Mouse (Mus musculus) limb, embryonic 12.5 days (tissue): Measurements from ENCODE around the gene Hc. TPM values are rescaled to one million over a fixed set of nuclear protein-coding genes. Genes with fewer than 3 reads are reported as not detected.

ENCODE experiments used
- ATAC-seq: fragments of 200-750 bp; cut with Nextera tagmentation; 2 replicates; pipeline ENCODE4 v1.8.0; 2017; ENCODE audit warnings: low read depth, moderate TSS enrichment; ENCODE audit not compliant: insufficient number of reproducible peaks, insufficient read depth, low FRiP score, low TSS enrichment
- H3K27ac ChIP-seq: fragments of 300-500 bp; sonication (generic); 2 replicates; pipeline ENCODE4 v1.5.1; 2016; ENCODE audit warnings: mild to moderate bottlenecking, moderate library complexity
- H3K27me3 ChIP-seq: fragments of 300-500 bp; sonication (generic); 2 replicates; pipeline ENCODE4 v1.6.1; 2016; ENCODE audit warnings: mild to moderate bottlenecking, moderate library complexity
- H3K36me3 ChIP-seq: fragments of 300-500 bp; sonication (generic); 2 replicates; pipeline ENCODE4 v1.6.1; 2016; ENCODE audit warnings: mild to moderate bottlenecking, moderate library complexity
- H3K4me1 ChIP-seq: fragments of 300-500 bp; sonication (generic); replicated peaks from 2 replicates; pipeline ENCODE4 v1.6.1; 2016
- H3K4me2 ChIP-seq: fragments of 300-500 bp; sonication (generic); 2 replicates; pipeline ENCODE4 v1.6.1; 2016; ENCODE audit warnings: mild to moderate bottlenecking, moderate library complexity
- H3K4me3 ChIP-seq: fragments of 300-500 bp; sonication (generic); replicated peaks from 2 replicates; pipeline ENCODE4 v1.5.1; 2016; ENCODE audit warnings: mild to moderate bottlenecking
- H3K9ac ChIP-seq: fragments of 300-500 bp; sonication (generic); replicated peaks from 2 replicates; pipeline ENCODE4 v1.6.1; 2016; ENCODE audit warnings: mild to moderate bottlenecking, moderate library complexity
- H3K9me3 ChIP-seq: fragments of 300-500 bp; sonication (generic); 2 replicates; pipeline ENCODE4 v1.6.1; 2016; ENCODE audit warnings: mild to moderate bottlenecking, moderate library complexity
- WGBS: fragments of 180-500 bp; shearing (Covaris S2); methylation state at CpG from one replicate; pipeline ENCODE4 v1.1.7; 2016; 5-methylcytosine and 5-hydroxymethylcytosine counted together
- polyA plus RNA-seq: library from polyadenylated mRNA; unstranded; fragments of >200 nt; fragmentation: Nextera tagmentation; extraction: Ambion mirVana; gene quantifications from 2 replicates; pipeline ENCODE4 v1.2.1, GENCODE M21; 2016

The Hc gene
- polyA plus RNA-seq, 1 experiment from 2014 or later = not detected

- Histone ChIP-seq H3K4me3 (no peak overlapping the region), H3K9me3 (no peaks in the 10 kb centered on the region), H3K9ac (no peak overlapping the region), H3K27me3 (no peaks in the 10 kb centered on the region), H3K4me1 (peaks cover 16% of the 10 kb centered on the region), H3K36me3 (no peaks in the 10 kb centered on the region), H3K4me2 (no peak overlapping the region), H3K27ac (no peak overlapping the region)
- WGBS = 13% methylated on average over 9 of the region's 9 CpGs
- ATAC-seq = no peak
These were observed 68.2 kb downstream of the Hc start for GRCm38 (mm10) chr2:34992729-34993695.

DNA sequence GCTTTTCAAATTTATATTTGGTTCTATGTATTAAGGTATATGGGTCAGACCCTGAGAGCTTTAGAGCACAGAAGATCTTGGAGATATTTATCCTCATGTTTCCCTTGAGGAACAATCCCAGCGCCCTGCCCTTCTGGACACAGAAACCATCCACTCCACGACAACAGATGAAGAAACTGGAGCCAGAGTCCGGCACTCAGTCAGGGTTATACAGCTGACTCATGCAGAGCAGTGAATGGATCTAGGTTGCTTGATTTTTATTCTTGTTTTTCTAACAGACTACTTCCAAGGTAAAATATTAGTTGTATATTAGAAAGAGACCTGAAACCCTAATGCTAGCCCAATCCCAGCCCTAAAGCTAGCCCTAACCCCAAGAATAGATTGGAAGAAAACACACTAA is 69.3 kb downstream of the Hc start:
- H3K4me3 ChIP-seq = no peak overlapping the region
- no peaks in the 10 kb centered on the region for H3K9me3 ChIP-seq
- no peak overlapping the region for H3K9ac ChIP-seq
- no peak overlapping the region for H3K27ac ChIP-seq
- no peak overlapping the region for H3K4me2 ChIP-seq
- ATAC-seq = no peak
- H3K4me1 ChIP-seq = peaks cover 16% of the 10 kb centered on the region
- 84% methylated on average over 3 of the region's 3 CpGs for WGBS
- no peaks in the 10 kb centered on the region for H3K36me3 ChIP-seq
- no peaks in the 10 kb centered on the region for H3K27me3 ChIP-seq

- WGBS = 79% methylated on average over 1 of the region's 1 CpGs
- no peaks in the 10 kb centered on the region for H3K9me3 ChIP-seq
These were observed 71.5 kb downstream of the Hc start for GRCm38 (mm10) chr2:34989749-34990148.

GRCm38 (mm10) chr2:34987595-34987994 is 73.6 kb downstream of the Hc start:
- WGBS = 66% methylated on average over 1 of the region's 1 CpGs
- Histone ChIP-seq H3K4me1 (peaks cover 13% of the 10 kb centered on the region), H3K36me3 (no peaks in the 10 kb centered on the region), H3K4me2 (no peak overlapping the region), H3K27ac (no peak overlapping the region), H3K27me3 (no peaks in the 10 kb centered on the region), H3K9me3 (no peaks in the 10 kb centered on the region), H3K9ac (no peak overlapping the region), H3K4me3 (no peak overlapping the region)
- no peak for ATAC-seq

More at GRCm38 (mm10) chr2:34989749-34990148, 71.5 kb downstream of the Hc start:
- no peak overlapping the region for H3K9ac ChIP-seq
- no peaks in the 10 kb centered on the region for H3K27me3 ChIP-seq
- H3K27ac ChIP-seq = no peak overlapping the region
- no peak for ATAC-seq
- no peak overlapping the region for H3K4me3 ChIP-seq
- no peak overlapping the region for H3K4me2 ChIP-seq
- H3K36me3 ChIP-seq = no peaks in the 10 kb centered on the region
- peaks cover 16% of the 10 kb centered on the region for H3K4me1 ChIP-seq

DNA sequence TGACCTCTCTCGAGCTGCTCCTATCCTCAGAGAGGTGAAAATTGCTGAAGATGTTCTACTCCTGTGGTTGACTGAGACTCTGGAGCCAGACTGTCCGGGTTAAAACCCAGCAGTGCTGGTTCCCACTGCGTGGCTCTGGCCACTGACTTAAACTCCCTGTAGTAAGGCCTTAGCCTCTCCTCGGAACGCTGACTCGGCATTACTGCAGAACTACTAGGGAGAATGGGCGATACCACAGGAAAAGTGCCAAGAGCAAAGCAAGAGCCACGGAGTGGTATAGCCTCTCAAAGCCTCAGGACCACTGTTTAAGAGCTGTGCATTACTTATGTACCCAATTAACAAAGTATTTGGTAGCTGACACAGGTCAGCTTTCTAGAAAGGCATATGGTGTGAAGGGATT is 76.4 kb downstream of the Hc start:
- Histone ChIP-seq H3K27me3 (peaks cover 3% of the 10 kb centered on the region; the same call in 1 of the 2 replicates), H3K9me3 (no peaks in the 10 kb centered on the region), H3K9ac (no peak overlapping the region), H3K36me3 (no peaks in the 10 kb centered on the region), H3K4me1 (peaks cover 28% of the 10 kb centered on the region), H3K4me3 (no peak overlapping the region), H3K4me2 (no peak overlapping the region), H3K27ac (no peak overlapping the region)
- no peak for ATAC-seq
- 82% methylated on average over 8 of the region's 8 CpGs for WGBS

- Histone ChIP-seq H3K27me3 (peaks cover 3% of the 10 kb centered on the region; the same call in 1 of the 2 replicates), H3K36me3 (no peaks in the 10 kb centered on the region), H3K9me3 (no peaks in the 10 kb centered on the region), H3K4me1 (peaks cover 28% of the 10 kb centered on the region), H3K9ac (no peak overlapping the region), H3K4me2 (0 out of 2 replicates have a peak overlapping the region, but pooled peaks have one; percentile 13), H3K27ac (0 out of 2 replicates have a peak overlapping the region, but pooled peaks have one; percentile 31), H3K4me3 (no peak overlapping the region)
- WGBS = 46% methylated on average over 11 of the region's 11 CpGs
- peak; percentile 42; the same call in 1 of the 2 replicates for ATAC-seq
These were observed 78.1 kb downstream of the Hc start for GRCm38 (mm10) chr2:34982906-34983698.

DNA sequence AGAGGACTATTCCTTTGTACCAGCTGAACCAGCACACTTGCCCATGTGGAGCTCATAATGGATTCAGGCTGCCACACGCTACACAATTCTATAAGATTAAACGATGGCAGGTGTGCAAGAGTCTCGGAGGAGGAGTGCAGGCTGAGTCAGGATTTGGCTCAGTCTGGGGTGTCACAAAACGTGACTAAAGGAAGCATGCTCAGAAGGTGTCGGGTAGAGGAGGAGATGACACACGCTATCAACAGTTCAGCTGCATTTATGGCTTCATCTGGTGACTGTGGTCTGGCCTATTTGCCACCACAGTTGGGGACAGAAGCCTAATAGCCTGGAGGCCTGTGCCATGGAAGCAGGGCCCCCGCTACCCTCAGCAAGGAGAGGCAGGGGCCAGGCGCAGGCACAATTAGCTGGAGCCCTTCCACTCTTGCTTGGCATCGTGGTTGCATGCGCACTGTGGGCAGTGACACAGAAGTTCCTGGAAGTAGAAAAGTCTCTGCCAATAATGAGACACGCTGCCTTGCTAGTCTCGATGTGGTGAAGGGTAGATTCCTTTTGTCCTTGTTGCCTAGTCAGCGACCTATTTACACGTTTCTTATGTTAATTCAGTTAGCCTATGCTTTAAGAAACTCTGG is 79.0 kb downstream of the Hc start:
- Histone ChIP-seq H3K4me1 (peaks cover 28% of the 10 kb centered on the region), H3K9ac (no peak overlapping the region), H3K27me3 (peaks cover 3% of the 10 kb centered on the region; the same call in 1 of the 2 replicates), H3K4me2 (no peak overlapping the region), H3K4me3 (no peak overlapping the region), H3K27ac (0 out of 2 replicates have a peak overlapping the region, but pooled peaks have one; percentile 31), H3K36me3 (no peaks in the 10 kb centered on the region), H3K9me3 (no peaks in the 10 kb centered on the region)
- no peak for ATAC-seq
- 49% methylated on average over 14 of the region's 14 CpGs for WGBS

DNA sequence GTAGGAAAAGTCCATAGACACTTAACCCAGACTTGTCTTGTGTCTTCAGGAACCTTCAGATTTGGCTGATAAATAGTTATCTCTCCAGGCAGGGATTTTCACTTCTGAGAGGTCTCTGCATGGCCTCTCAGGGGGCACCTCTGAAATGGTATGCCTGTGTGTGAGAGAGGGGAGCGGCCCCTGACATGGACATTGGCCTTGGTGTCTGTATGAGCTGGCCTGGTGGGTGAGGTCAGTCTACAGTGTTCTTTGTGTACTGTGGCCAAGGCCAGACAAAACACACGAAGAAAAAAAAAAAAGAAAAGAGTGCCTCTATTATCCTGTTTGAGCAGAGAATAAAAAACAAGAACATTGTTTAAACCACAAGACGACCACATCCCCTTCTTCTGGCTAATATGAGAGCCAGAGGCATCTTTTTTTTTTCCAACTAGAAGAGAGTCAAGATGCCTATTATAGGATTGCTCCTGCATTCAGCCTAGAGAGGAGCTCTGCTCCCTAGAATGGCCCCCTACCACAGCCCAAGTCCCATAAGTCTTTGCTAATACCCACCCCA is 81.7 kb downstream of the Hc start:
- no peak for ATAC-seq
- Histone ChIP-seq H3K4me3 (no peak overlapping the region), H3K9ac (no peak overlapping the region), H3K36me3 (no peaks in the 10 kb centered on the region), H3K4me1 (peaks cover 28% of the 10 kb centered on the region), H3K27ac (no peak overlapping the region), H3K27me3 (peaks cover 3% of the 10 kb centered on the region; the same call in 1 of the 2 replicates), H3K4me2 (no peak overlapping the region), H3K9me3 (no peaks in the 10 kb centered on the region)
- 83% methylated on average over 3 of the region's 3 CpGs for WGBS

- H3K27me3 ChIP-seq = peaks cover 3% of the 10 kb centered on the region; the same call in 1 of the 2 replicates
- no peaks in the 10 kb centered on the region for H3K9me3 ChIP-seq
- H3K9ac ChIP-seq = no peak overlapping the region
- no peak overlapping the region for H3K4me2 ChIP-seq
- no peak for ATAC-seq
- H3K4me1 ChIP-seq = peaks cover 22% of the 10 kb centered on the region
- no peaks in the 10 kb centered on the region for H3K36me3 ChIP-seq
- no peak overlapping the region for H3K4me3 ChIP-seq
- H3K27ac ChIP-seq = no peak overlapping the region
- WGBS = 95% methylated on average over 2 of the region's 2 CpGs
These were observed 83.0 kb downstream of the Hc start for GRCm38 (mm10) chr2:34978226-34978625.

DNA sequence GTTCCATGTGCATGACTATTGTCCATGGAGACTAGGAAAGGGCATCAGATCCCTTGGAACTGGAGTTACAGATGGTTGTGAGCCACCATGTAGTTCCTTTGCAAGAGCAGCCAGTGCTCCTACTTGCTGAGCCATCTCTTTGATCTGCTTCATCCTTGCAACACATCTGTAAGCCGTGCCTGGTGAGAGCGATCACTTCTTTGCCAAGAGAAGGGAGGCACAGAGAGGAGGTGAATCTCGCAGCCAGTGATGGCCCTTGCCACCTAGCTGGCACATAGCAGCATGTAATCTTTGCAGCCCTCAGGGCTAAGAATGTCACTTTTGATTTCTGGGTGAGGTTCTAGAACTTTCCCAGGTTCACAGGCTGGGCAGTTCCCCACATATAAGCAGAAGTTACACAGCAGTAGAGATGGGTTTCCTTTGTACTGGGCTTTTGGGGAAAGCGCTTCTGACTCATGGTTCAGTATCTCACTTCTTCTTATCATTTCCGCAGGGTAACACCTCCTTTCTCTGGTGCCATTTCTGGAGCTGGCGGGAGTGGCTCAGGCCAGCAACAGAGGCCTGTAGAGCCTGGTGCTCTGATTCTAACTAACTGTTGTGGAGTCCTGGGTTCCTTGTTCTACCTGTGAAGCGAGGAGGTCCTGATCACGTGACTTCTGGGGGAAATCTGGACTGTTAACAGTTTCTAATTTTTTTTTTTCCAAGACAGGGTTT is 84.1 kb downstream of the Hc start:
- H3K4me2 ChIP-seq = no peak overlapping the region
- H3K4me1 ChIP-seq = peaks cover 11% of the 10 kb centered on the region
- no peak overlapping the region for H3K4me3 ChIP-seq
- no peaks in the 10 kb centered on the region for H3K9me3 ChIP-seq
- ATAC-seq = no peak
- H3K9ac ChIP-seq = no peak overlapping the region
- no peak overlapping the region for H3K27ac ChIP-seq
- 77% methylated on average over 8 of the region's 8 CpGs for WGBS
- no peaks in the 10 kb centered on the region for H3K36me3 ChIP-seq
- H3K27me3 ChIP-seq = peaks cover 3% of the 10 kb centered on the region; the same call in 1 of the 2 replicates
